13 mouse cellular contexts compared by ENCODE assay signal in the genomic region with DNA sequence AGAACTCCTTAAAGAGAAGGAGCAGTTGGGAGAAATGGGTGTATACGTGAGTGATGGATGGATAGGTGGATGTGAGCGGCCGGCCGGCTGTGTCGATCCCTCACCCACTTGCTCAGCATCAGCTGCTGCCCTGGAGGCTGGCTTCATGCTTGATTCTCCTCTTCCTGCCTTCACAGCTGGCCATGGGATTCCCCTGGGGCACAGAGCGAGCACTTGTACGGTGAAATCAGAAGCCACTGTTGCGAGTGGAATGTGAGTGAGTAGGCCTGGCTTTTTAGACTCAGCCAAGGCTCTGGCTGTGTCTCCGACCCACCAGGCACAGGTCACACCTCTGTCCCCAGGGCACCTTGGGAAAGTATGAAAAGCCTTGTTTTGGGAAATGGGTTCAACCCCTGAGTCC. TPM values are rescaled to one million over a fixed set of nuclear protein-coding genes. Genes with fewer than 3 reads are reported as not detected.
DNase-seq lines count a peak whose midpoint lies in the region; ATAC-seq and TF ChIP-seq lines count a peak whose summit lies in the region.
"Had no signal": no experiment of that assay in that cellular context is flagged by ENCODE, and none has a peak within 500 bp of the region (broad histone marks: within the 10 kb centered on the region; RNA-seq: fewer than 3 reads in every experiment).

No protein-coding gene starts in this region.

- H3K4me1 ChIP-seq in forebrain, embryonic 10.5 days, result peaks cover 63% of the 10 kb centered on the region
- peaks cover 15% of the 10 kb centered on the region for H3K4me1 ChIP-seq in forebrain, embryonic 12.5 days
- peaks cover 0 to 17% of the 10 kb centered on the region in 2 experiments; a peak in 2 of 4 replicates for H3K4me1 ChIP-seq in CH12.LX (ENCODE audit: control insufficient read depth in 1 of 2, insufficient read depth in 2 of 2)
- peaks cover 58% of the 10 kb centered on the region for H3K4me1 ChIP-seq in limb, embryonic 10.5 days

- 0 out of 2 replicates have a peak, but pooled peaks cover 5% of the 10 kb centered on the region for H3K36me3 ChIP-seq in forebrain, embryonic 10.5 days (replicated peaks)
- H3K36me3 ChIP-seq in forebrain, embryonic 12.5 days (replicated peaks), result no peaks in the 10 kb centered on the region
- H3K36me3 ChIP-seq in CH12.LX (replicated peaks in 1 of 2; ENCODE audit: control insufficient read depth in 1 of 2, insufficient read depth in 1 of 2, low read length in 1 of 2), result peaks cover 7 to 10% of the 10 kb centered on the region in 2 experiments
- peaks cover 6% of the 10 kb centered on the region; the same call in 1 of the 2 replicates for H3K36me3 ChIP-seq in limb, embryonic 10.5 days
- H3K36me3 ChIP-seq: intestine, embryonic 15.5 days had no signal

- no peak for TF ChIP-seq EP300 in CH12.LX (IDR thresholded peaks at IDR 0.05; ENCODE audit: low read length)

- no peak for TF ChIP-seq POLR2A in CH12.LX (IDR thresholded peaks at IDR 0.05; ENCODE audit: low read depth, low read length)

- H3K4me2 ChIP-seq in forebrain, embryonic 12.5 days, result no peak overlapping the region
- peak overlapping the region; percentile 6; the same call in 1 of the 2 replicates for H3K4me2 ChIP-seq in CH12.LX (ENCODE audit: insufficient read depth, low read depth, poor library complexity, severe bottlenecking)
- H3K4me2 ChIP-seq: intestine, embryonic 15.5 days had no signal

- H3K27me3 ChIP-seq in forebrain, embryonic 10.5 days (ENCODE audit: poor library complexity, severe bottlenecking), result no peaks in the 10 kb centered on the region
- no peaks in the 10 kb centered on the region for H3K27me3 ChIP-seq in forebrain, embryonic 12.5 days
- H3K27me3 ChIP-seq in CH12.LX (replicated peaks), result peaks cover 19% of the 10 kb centered on the region
- H3K27me3 ChIP-seq in limb, embryonic 10.5 days (ENCODE audit: low read depth, poor library complexity, severe bottlenecking), result no peaks in the 10 kb centered on the region
- H3K27me3 ChIP-seq: intestine, embryonic 15.5 days had no signal

- no peak overlapping the region for H3K4me3 ChIP-seq in forebrain, embryonic 10.5 days
- no peak overlapping the region for H3K4me3 ChIP-seq in forebrain, embryonic 12.5 days (replicated peaks)
- H3K4me3 ChIP-seq in CH12.LX (replicated peaks in 1 of 3; ENCODE audit: low read depth in 2 of 3, low read length in 2 of 3, poor library complexity in 1 of 3), result peak overlapping the region in 2 of 3 experiments; percentile 45 to 55
- no peak overlapping the region for H3K4me3 ChIP-seq in limb, embryonic 10.5 days
- H3K4me3 ChIP-seq: intestine, embryonic 15.5 days; left cerebral cortex, adult 2 months had no signal

- WGBS in forebrain, embryonic 10.5 days, result 67% methylated on average over 9 of the region's 9 CpGs
- 82% methylated on average over 9 of the region's 9 CpGs for WGBS in forebrain, embryonic 12.5 days
- 67% methylated on average over 9 of the region's 9 CpGs for WGBS in limb, embryonic 10.5 days

- in situ Hi-C loops in CH12.LX (cut with MboI; ENCODE audit: low pct_ligation_motif_present, low pct_unique_long_range_greater_than_20kb, low sequenced_read_pairs), result no loop called here

- dilution Hi-C loops in CH12.LX (cut with MboI; ENCODE audit: extremely low pct_ligation_motif_present, extremely low pct_unique_long_range_greater_than_20kb, low sequenced_read_pairs), result no loop called here

- H3K27ac ChIP-seq in forebrain, embryonic 10.5 days, result peak overlapping the region; percentile 62
- H3K27ac ChIP-seq in forebrain, embryonic 12.5 days, result no peak overlapping the region; the same call in 1 of the 2 replicates
- no peak overlapping the region for H3K27ac ChIP-seq in CH12.LX (ENCODE audit: insufficient read depth, low read depth)
- peak overlapping the region; percentile 80 for H3K27ac ChIP-seq in limb, embryonic 10.5 days
- H3K27ac ChIP-seq: intestine, embryonic 15.5 days; left cerebral cortex, adult 2 months had no signal

- DNase-seq in forebrain, embryonic 10.5 days (ENCODE audit: extremely low spot score, low spot score), result no peak
- DNase-seq in CH12.LX (ENCODE audit: extremely low read depth), result no peak
- peak; percentile 56 for DNase-seq in gastrocnemius, adult 18-20 months (ENCODE audit: low spot score)
- no peak for DNase-seq in limb, embryonic 10.5 days (ENCODE audit: low spot score)
- DNase-seq in layer of hippocampus, adult 18-20 months (ENCODE audit: low spot score in 2 of 2), result no peak
- DNase-seq in layer of hippocampus, postnatal 14 days (ENCODE audit: low spot score in 2 of 2), result no peak
- DNase-seq: cerebellum, adult 8-10 months; lung, postnatal 4 days; right cerebral cortex, adult 18-20 months had no signal

- no peaks in the 10 kb centered on the region for H3K79me2 ChIP-seq in CH12.LX (replicated peaks; ENCODE audit: control insufficient read depth, extremely low read depth, insufficient read depth, poor library complexity, severe bottlenecking)

- no peak for TF ChIP-seq RAD21 in CH12.LX (IDR thresholded peaks at IDR 0.05; ENCODE audit: low read depth, low read length)

- H3K9ac ChIP-seq in forebrain, embryonic 12.5 days, result no peak overlapping the region
- H3K9ac ChIP-seq in CH12.LX (ENCODE audit: insufficient read depth, low read depth), result peak overlapping the region; percentile 25; the same call in 1 of the 2 replicates
- H3K9ac ChIP-seq: intestine, embryonic 15.5 days had no signal

- no peak for ATAC-seq in forebrain, embryonic 12.5 days (ENCODE audit: low FRiP score)
- no peak for ATAC-seq in megakaryocyte-erythroid progenitor cell, adult 5-6 weeks (replicated peaks; ENCODE audit: low FRiP score, low TSS enrichment, poor library complexity, severe bottlenecking)
- ATAC-seq: intestine, embryonic 15.5 days had no signal

- no peak for TF ChIP-seq CTCF in CH12.LX (conservative IDR thresholded peaks at IDR 0.05 in 1 of 2, IDR thresholded peaks at IDR 0.05 in 1 of 2; ENCODE audit: low read depth in 2 of 2, low read length in 2 of 2)

- no peaks in the 10 kb centered on the region for H3K9me3 ChIP-seq in forebrain, embryonic 10.5 days
- H3K9me3 ChIP-seq in forebrain, embryonic 12.5 days, result no peaks in the 10 kb centered on the region
- H3K9me3 ChIP-seq in CH12.LX (replicated peaks; ENCODE audit: low read length), result no peaks in the 10 kb centered on the region
- no peaks in the 10 kb centered on the region for H3K9me3 ChIP-seq in limb, embryonic 10.5 days (replicated peaks)
- H3K9me3 ChIP-seq: intestine, embryonic 15.5 days had no signal

TF ChIP-seq in CH12.LX, 34 proteins besides CTCF, POLR2A, EP300 and RAD21:
- TF ChIP-seq E2F4 (IDR thresholded peaks at IDR 0.05; ENCODE audit: insufficient replicate concordance, low read depth, low read length), result no peak
- TF ChIP-seq ETS1 (conservative IDR thresholded peaks at IDR 0.05; ENCODE audit: low read depth, low read length), result peak; percentile 63
- no peak for TF ChIP-seq NELFE (IDR thresholded peaks at IDR 0.05; ENCODE audit: low read depth, low read length)

RNA-seq across cellular contexts. Expression of a gene that starts 20.6 kb away (rescaled TPM):
- 27.5 and 28.6 TPM in 2 replicates for polyA plus RNA-seq in forebrain, embryonic 10.5 days (2016; fragmentation: Nextera tagmentation; extraction: Ambion mirVana)
- 18.3 and 23.4 TPM in 2 replicates for polyA plus RNA-seq in forebrain, embryonic 12.5 days (2016; fragmentation: Nextera tagmentation; extraction: Ambion mirVana)
- 0.42 and 10.0 TPM in 2 replicates for total RNA-seq in CH12.LX (2012; rRNA removed)
- 0.12 TPM in 1 of 2 replicates, not detected in the other for total RNA-seq in CH12.LX (2014; rRNA removed)
- 0.10 and 0.16 TPM in 2 replicates for polyA plus RNA-seq in CH12.LX (2012; ENCODE audit: insufficient read length, low read depth)
- total RNA-seq in gastrocnemius, adult 18-20 months (2021), result 10 to 100 TPM; 65.0 to 78.0 TPM
- polyA plus RNA-seq in limb, embryonic 10.5 days (2016; fragmentation: Nextera tagmentation; extraction: Ambion mirVana), result 41.1 and 41.4 TPM in 2 replicates
- total RNA-seq in layer of hippocampus, adult 18-20 months (2021), result 10 to 100 TPM; 48.8 to 53.8 TPM
- 10 to 100 TPM; 49.3 to 57.2 TPM for total RNA-seq in layer of hippocampus, postnatal 14 days (2021)
- 2.7 and 6.2 TPM in 2 replicates for total RNA-seq in megakaryocyte-erythroid progenitor cell, adult 5-6 weeks (2014; fragmentation: Nextera tagmentation)
- total RNA-seq in megakaryocyte-erythroid progenitor cell, adult 5-6 weeks (2017), result 3.3 and 3.8 TPM in 2 replicates

Comparison
In these comparisons a context has a peak if more than half of its experiments do, and no peak if none do; other contexts are left out.
1. H3K27ac ChIP-seq: peak in forebrain, embryonic 10.5 days (single experiment) and limb, embryonic 10.5 days (single experiment); none in forebrain, embryonic 12.5 days (single experiment) and CH12.LX (single experiment).
2. H3K4me3 ChIP-seq: peak in CH12.LX (2 of 3); none in forebrain, embryonic 10.5 days (single experiment), forebrain, embryonic 12.5 days (single experiment) and limb, embryonic 10.5 days (single experiment).
3. RNA of a gene that starts 20.6 kb away (total RNA-seq): 65.0 to 78.0 TPM in gastrocnemius, adult 18-20 months, 49.3 to 57.2 TPM in layer of hippocampus, postnatal 14 days and 48.8 to 53.8 TPM in layer of hippocampus, adult 18-20 months; 0.12 to 10.0 TPM in CH12.LX and 2.7 to 6.2 TPM in megakaryocyte-erythroid progenitor cell, adult 5-6 weeks; every median in the first group is over 4 times any median in the second.